Mouse (Mus musculus) limb, embryonic 15.5 days (tissue): Measurements from ENCODE around the gene Cdh20. TPM values are rescaled to one million over a fixed set of nuclear protein-coding genes. Genes with fewer than 3 reads are reported as not detected.
A peak's percentile ranks its signal among the peaks of the same experiment; 100 is the strongest.

ENCODE experiments used
- ATAC-seq: fragments of 200-750 bp; cut with Nextera tagmentation; 2 replicates; pipeline ENCODE4 v1.8.0; 2017; ENCODE audit warnings: low read depth, moderate TSS enrichment; ENCODE audit not compliant: insufficient number of reproducible peaks, low FRiP score, low TSS enrichment
- H3K27ac ChIP-seq: fragments of 300-500 bp; sonication (generic); 2 replicates; pipeline ENCODE4 v1.5.1; 2015; ENCODE audit warnings: moderate library complexity, mild to moderate bottlenecking, inconsistent platforms
- H3K27me3 ChIP-seq: fragments of 300-500 bp; sonication (generic); 2 replicates; pipeline ENCODE4 v1.6.1; 2015; ENCODE audit warnings: inconsistent platforms
- H3K36me3 ChIP-seq: fragments of 300-500 bp; sonication (generic); 2 replicates; pipeline ENCODE4 v1.6.1; 2015; ENCODE audit warnings: inconsistent platforms
- H3K4me1 ChIP-seq: fragments of 300-500 bp; sonication (generic); 2 replicates; pipeline ENCODE4 v1.6.1; 2015; ENCODE audit warnings: inconsistent platforms
- H3K4me2 ChIP-seq: fragments of 300-500 bp; sonication (generic); 2 replicates; pipeline ENCODE4 v1.6.1; 2015; ENCODE audit warnings: mild to moderate bottlenecking, inconsistent platforms
- H3K4me3 ChIP-seq: fragments of 300-500 bp; sonication (generic); 2 replicates; pipeline ENCODE4 v1.5.1; 2015; ENCODE audit warnings: mild to moderate bottlenecking, inconsistent platforms
- H3K9ac ChIP-seq: fragments of 300-500 bp; sonication (generic); 2 replicates; pipeline ENCODE4 v1.6.1; 2015; ENCODE audit warnings: inconsistent platforms
- H3K9me3 ChIP-seq: fragments of 300-500 bp; sonication (generic); 2 replicates; pipeline ENCODE4 v1.6.1; 2016; ENCODE audit warnings: inconsistent platforms
- WGBS: fragments of 180-500 bp; shearing (Covaris S2); methylation state at CpG from one replicate; pipeline ENCODE4 v1.1.7; 2015; 5-methylcytosine and 5-hydroxymethylcytosine counted together
- polyA plus RNA-seq: library from polyadenylated mRNA; unstranded; fragments of >200 nt; fragmentation: Nextera tagmentation; extraction: Ambion mirVana; gene quantifications from 2 replicates; pipeline ENCODE4 v1.2.1, GENCODE M21; 2015

Cdh20 gene
- polyA plus RNA-seq, 1 experiment from 2014 or later, result 0.63 TPM

DNA sequence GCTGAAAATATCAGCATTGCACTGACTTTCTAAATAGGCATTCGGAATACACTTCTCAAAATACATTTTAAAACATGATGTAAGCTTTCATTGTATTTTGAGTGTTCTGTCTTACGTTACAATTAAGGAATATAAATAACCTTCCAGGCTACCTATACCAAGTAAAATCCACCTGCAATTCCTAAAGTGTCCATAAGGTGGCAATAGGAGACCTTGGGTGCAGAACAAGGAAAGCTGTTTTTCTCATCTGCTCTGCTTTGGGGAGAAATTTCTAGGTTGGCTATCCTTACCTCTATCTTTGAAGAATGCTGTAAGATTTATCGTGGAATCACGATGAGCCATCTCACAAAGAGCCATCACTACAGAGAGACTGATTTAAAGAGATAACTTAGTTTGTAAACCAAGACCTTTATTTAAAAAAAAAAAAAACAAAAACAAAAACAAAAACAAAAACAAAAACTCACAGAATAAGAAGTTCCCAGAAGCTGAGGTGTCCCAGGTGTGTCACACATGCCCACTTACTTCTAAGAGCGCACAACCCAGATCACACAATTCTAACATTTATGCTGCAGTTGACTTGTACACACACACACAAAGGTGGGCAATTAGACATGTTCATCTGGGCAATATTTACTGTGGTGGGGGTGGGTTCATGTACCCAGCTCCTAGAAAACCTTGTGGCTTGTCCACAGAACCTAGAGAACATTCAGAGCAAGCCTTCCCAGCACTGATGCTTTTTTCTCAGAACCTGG is 218.1 kb downstream of the Cdh20 start:
- no peaks in the 10 kb centered on the region for H3K27me3 ChIP-seq

GRCm38 (mm10) chr1:104987526-104987925 is 219.2 kb downstream of the Cdh20 start:
- H3K36me3 ChIP-seq, result no peaks in the 10 kb centered on the region
- H3K27ac ChIP-seq, result no peak overlapping the region
- no peaks in the 10 kb centered on the region for H3K9me3 ChIP-seq
- no peak overlapping the region for H3K4me3 ChIP-seq
- H3K4me2 ChIP-seq, result no peak overlapping the region
- no peak for ATAC-seq
- 91% methylated on average over 16 of the region's 16 CpGs for WGBS
- H3K9ac ChIP-seq, result no peak overlapping the region
- no peaks in the 10 kb centered on the region for H3K27me3 ChIP-seq
- no peaks in the 10 kb centered on the region for H3K4me1 ChIP-seq

More for the DNA sequence above, 218.1 kb downstream of the Cdh20 start:
- 21% methylated on average over 5 of the region's 5 CpGs for WGBS
- Histone ChIP-seq H3K36me3 (no peaks in the 10 kb centered on the region), H3K9me3 (no peaks in the 10 kb centered on the region), H3K4me2 (no peak overlapping the region), H3K4me1 (no peaks in the 10 kb centered on the region), H3K9ac (no peak overlapping the region), H3K27ac (no peak overlapping the region), H3K4me3 (no peak overlapping the region)
- no peak for ATAC-seq

DNA sequence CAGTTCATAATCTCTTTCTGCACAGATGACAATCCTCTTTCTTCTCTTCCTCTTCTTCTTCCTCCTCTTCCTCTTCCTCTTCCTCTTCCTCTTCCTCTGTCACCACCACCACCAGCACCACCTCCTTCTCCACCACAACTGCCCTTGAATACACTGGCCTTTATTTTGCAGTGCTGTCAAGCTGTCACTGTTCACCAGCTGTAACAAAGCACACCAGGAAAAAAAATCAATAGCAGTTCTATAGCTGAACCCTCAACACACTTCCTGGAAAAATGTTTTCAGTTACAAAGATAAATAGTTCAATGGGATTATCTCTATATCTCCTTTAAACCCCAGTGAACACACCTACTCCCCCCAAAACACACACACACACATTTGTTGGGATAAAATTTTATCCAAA is 224.1 kb downstream of the Cdh20 start:
- Histone ChIP-seq H3K9me3 (no peaks in the 10 kb centered on the region), H3K27me3 (no peaks in the 10 kb centered on the region), H3K9ac (no peak overlapping the region), H3K4me1 (peaks cover 8% of the 10 kb centered on the region; the same call in 1 of the 2 replicates), H3K36me3 (no peaks in the 10 kb centered on the region), H3K27ac (no peak overlapping the region), H3K4me3 (no peak overlapping the region), H3K4me2 (no peak overlapping the region)
- ATAC-seq, result no peak

DNA sequence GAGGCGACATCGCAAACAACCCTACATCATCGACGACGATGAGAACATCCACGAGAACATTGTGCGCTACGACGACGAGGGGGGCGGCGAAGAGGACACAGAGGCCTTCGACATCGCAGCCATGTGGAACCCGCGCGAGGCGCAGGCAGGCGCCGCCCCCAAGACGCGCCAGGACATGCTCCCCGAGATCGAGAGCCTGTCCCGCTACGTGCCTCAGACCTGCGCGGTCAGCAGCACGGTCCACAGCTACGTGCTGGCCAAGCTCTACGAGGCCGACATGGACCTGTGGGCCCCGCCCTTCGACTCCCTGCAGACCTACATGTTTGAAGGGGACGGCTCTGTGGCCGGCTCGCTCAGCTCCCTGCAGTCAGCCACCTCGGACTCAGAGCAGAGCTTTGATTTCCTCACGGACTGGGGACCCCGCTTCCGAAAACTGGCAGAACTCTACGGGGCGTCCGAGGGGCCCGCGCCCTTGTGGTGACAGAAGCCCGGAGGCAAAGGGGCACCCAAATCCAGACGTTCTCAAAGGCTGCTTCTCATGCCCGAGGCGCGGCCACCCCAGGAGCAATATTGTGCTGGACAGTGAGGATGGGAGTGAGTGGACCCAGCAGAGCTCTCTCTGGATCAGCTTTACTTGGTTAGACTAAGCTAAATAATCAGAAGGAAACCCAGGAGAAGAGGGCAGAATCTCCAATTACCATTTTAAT is 225.7 kb downstream of the Cdh20 start:
- H3K9ac ChIP-seq, result peak overlapping the region; percentile 40
- H3K4me1 ChIP-seq, result peaks cover 8% of the 10 kb centered on the region; the same call in 1 of the 2 replicates
- no peaks in the 10 kb centered on the region for H3K36me3 ChIP-seq
- no peaks in the 10 kb centered on the region for H3K9me3 ChIP-seq
- H3K27ac ChIP-seq, result no peak overlapping the region
- peak overlapping the region; percentile 47 for H3K4me3 ChIP-seq
- no peak for ATAC-seq
- whole genome bisulfite sequencing, result 9% methylated on average over 50 of the region's 51 CpGs
- H3K27me3 ChIP-seq, result no peaks in the 10 kb centered on the region
- peak overlapping the region; percentile 92 for H3K4me2 ChIP-seq

GRCm38 (mm10) chr1:104994612-104994986 is 226.3 kb downstream of the Cdh20 start:
- peaks cover 8% of the 10 kb centered on the region; the same call in 1 of the 2 replicates for H3K4me1 ChIP-seq
- H3K36me3 ChIP-seq, result no peaks in the 10 kb centered on the region
- no peak overlapping the region for H3K27ac ChIP-seq
- H3K4me2 ChIP-seq, result no peak overlapping the region; the same call in 1 of the 2 replicates
- ATAC-seq, result no peak
- no peak overlapping the region for H3K9ac ChIP-seq
- 69% methylated on average over 3 of the region's 3 CpGs for WGBS
- H3K9me3 ChIP-seq, result no peaks in the 10 kb centered on the region
- no peak overlapping the region for H3K4me3 ChIP-seq
- H3K27me3 ChIP-seq, result no peaks in the 10 kb centered on the region

DNA sequence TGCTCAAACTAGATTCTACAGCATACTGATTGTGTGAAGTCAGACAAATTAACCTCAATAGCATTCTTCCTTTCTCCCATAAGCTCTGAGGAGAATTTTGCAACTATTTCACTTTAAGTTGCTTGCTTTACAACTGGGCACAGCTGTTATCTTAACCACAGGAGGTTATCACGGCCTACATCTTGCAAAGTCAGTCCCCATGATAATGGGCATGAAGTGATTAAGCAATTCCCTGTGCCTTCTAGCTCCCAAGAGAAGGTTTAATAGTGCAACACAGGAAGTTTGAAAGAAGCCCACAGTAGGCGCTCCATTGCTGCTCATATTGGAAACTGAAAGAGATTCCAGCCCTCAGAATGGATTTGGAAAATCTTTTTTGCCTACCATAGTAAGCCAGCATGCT is 229.5 kb downstream of the Cdh20 start:
- Histone ChIP-seq H3K4me1 (peaks cover 8% of the 10 kb centered on the region; the same call in 1 of the 2 replicates), H3K4me2 (no peak overlapping the region), H3K9me3 (no peaks in the 10 kb centered on the region), H3K4me3 (no peak overlapping the region), H3K36me3 (no peaks in the 10 kb centered on the region), H3K27ac (no peak overlapping the region), H3K27me3 (no peaks in the 10 kb centered on the region), H3K9ac (no peak overlapping the region)
- no peak for ATAC-seq
- WGBS, result 63% methylated on average over 2 of the region's 2 CpGs

GRCm38 (mm10) chr1:105002179-105002578 is 233.8 kb downstream of the Cdh20 start:
- Histone ChIP-seq H3K9me3 (no peaks in the 10 kb centered on the region), H3K27me3 (no peaks in the 10 kb centered on the region), H3K4me2 (no peak overlapping the region), H3K27ac (no peak overlapping the region), H3K36me3 (no peaks in the 10 kb centered on the region), H3K4me3 (no peak overlapping the region), H3K4me1 (no peaks in the 10 kb centered on the region), H3K9ac (no peak overlapping the region)
- no peak for ATAC-seq
- 55% methylated on average over 1 of the region's 1 CpGs for WGBS

DNA sequence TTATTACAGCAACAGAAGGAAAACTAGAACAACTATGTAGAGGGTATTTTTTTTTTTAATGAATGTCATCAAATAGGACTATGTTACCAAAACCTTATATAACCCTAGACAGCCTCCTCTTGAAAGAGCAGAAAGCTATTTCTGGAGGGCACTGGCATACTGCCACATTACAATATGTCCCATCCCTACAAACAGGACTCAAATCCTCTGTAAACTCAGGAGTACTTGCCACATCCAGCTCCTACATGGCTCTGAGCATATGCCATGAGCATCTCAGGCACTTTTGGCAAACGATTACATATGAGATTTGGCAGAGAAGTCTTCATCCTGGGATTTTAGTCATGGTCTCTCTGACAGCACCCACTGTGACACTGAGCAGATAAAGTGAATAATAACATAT is 235.5 kb downstream of the Cdh20 start:
- no peaks in the 10 kb centered on the region for H3K27me3 ChIP-seq
- no peak overlapping the region for H3K27ac ChIP-seq
- no peak overlapping the region for H3K4me2 ChIP-seq
- H3K9me3 ChIP-seq, result no peaks in the 10 kb centered on the region
- 82% methylated on average over 1 of the region's 1 CpGs for WGBS
- no peaks in the 10 kb centered on the region for H3K36me3 ChIP-seq
- H3K4me3 ChIP-seq, result no peak overlapping the region
- no peaks in the 10 kb centered on the region for H3K4me1 ChIP-seq
- no peak for ATAC-seq
- no peak overlapping the region for H3K9ac ChIP-seq

DNA sequence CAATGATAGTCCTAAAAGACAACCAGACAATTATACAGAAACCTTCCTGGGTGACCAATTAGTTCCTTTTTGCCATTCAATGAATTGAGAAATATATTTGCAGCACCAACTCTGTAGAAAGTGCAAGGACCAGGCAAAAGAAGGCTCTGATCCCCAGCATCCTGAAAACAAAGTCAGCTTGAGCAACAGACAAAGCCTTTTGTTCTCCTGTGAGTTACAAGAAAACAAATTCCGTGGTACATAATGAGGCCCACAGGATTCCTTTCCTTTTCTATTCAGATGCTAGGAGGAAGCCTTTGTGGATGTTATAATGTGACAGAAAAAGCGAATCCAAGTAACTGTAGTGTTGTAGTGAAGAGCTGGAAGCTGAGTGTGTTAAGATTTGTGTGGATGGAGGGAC is 244.3 kb downstream of the Cdh20 start:
- no peaks in the 10 kb centered on the region for H3K27me3 ChIP-seq
- H3K9ac ChIP-seq, result no peak overlapping the region
- no peak overlapping the region for H3K4me3 ChIP-seq
- no peak overlapping the region for H3K4me2 ChIP-seq
- no peaks in the 10 kb centered on the region for H3K4me1 ChIP-seq
- no peaks in the 10 kb centered on the region for H3K9me3 ChIP-seq
- H3K36me3 ChIP-seq, result no peaks in the 10 kb centered on the region
- H3K27ac ChIP-seq, result no peak overlapping the region
- no peak for ATAC-seq
- WGBS, result 36% methylated on average over 2 of the region's 2 CpGs

GRCm38 (mm10) chr1:105013291-105013690 is 245.0 kb downstream of the Cdh20 start:
- no peak overlapping the region for H3K4me3 ChIP-seq
- no peak for ATAC-seq
- H3K4me2 ChIP-seq, result no peak overlapping the region
- no peak overlapping the region for H3K27ac ChIP-seq
- no peaks in the 10 kb centered on the region for H3K9me3 ChIP-seq
- no peaks in the 10 kb centered on the region for H3K36me3 ChIP-seq
- no peak overlapping the region for H3K9ac ChIP-seq
- no peaks in the 10 kb centered on the region for H3K4me1 ChIP-seq
- 44% methylated on average over 1 of the region's 1 CpGs for WGBS
- no peaks in the 10 kb centered on the region for H3K27me3 ChIP-seq

DNA sequence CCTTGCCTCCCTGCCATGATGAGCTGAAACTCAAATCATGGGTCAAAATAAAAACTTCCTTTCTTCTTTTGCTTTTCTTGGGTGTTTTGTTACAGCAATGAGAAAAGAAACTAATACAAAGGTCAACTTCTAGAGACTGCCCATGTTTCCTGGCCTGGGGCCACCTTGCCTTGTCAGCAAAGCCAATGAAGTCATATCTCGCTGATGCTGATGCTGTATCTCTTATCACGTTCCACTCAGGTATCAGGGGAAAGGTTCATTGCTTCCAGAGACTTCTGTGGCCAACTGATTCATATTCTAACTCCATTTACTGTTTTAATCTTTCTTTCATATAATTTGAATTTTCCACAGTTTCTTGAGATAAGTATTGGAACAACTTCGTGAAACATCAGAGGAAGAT is 273.3 kb downstream of the Cdh20 start:
- Histone ChIP-seq H3K9ac (no peak overlapping the region), H3K4me3 (no peak overlapping the region), H3K27me3 (no peaks in the 10 kb centered on the region), H3K36me3 (no peaks in the 10 kb centered on the region), H3K9me3 (no peaks in the 10 kb centered on the region), H3K27ac (no peak overlapping the region), H3K4me2 (no peak overlapping the region), H3K4me1 (no peaks in the 10 kb centered on the region)
- no peak for ATAC-seq
- WGBS, result 84% methylated on average over 3 of the region's 3 CpGs
